Comparison of ENCODE assay signal across 12 mouse cellular contexts in the genomic region with DNA sequence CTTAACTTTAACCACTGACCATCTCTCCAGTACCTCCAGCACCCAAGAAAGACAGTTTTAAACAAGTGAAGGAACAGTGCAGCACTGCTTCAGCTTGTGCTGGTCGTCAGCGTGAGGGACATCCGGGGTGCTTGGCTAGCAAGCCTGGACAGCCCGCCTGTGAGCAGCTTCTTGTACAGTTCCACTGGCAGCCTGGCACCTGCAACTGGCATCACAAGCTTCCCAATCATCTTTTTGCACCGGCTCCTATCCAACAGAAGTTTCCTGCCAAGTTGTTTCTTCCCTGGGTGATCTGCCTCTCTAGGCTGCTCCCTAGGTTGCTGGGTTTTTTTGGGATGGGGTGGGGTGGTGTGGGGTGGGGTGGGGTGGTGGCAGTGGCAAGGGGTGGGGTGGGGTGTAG.
DNase-seq lines count a peak whose midpoint lies in the region; TF ChIP-seq lines count a peak whose summit lies in the region.
"Had no signal": no experiment of that assay in that cellular context is flagged by ENCODE, and none has a peak within 500 bp of the region (broad histone marks: within the 10 kb centered on the region; RNA-seq: fewer than 3 reads in every experiment).

No protein-coding gene starts in this region.

- TF ChIP-seq CTCF in layer of hippocampus, adult 2 months (conservative IDR thresholded peaks at IDR 0.05): no peak

- H3K27ac ChIP-seq in layer of hippocampus, adult 2 months: no peak overlapping the region
- H3K27ac ChIP-seq: kidney, embryonic 15.5 days; liver, embryonic 12.5 days had no signal

- peak; percentile 7 to 16 for DNase-seq in cerebellum, postnatal 25 days
- no peak for DNase-seq in cerebellum, adult 18-20 months
- peak; percentile 60 to 65 for DNase-seq in layer of hippocampus, postnatal 10 days (ENCODE audit: low spot score in 2 of 2)
- DNase-seq in layer of hippocampus, adult 2 months (ENCODE audit: low spot score in 2 of 2): no peak
- peak; percentile 6 for DNase-seq in 3134 (ENCODE audit: extremely low read depth, insufficient read length, low spot score)
- DNase-seq in heart, adult 9 months (ENCODE audit: low spot score in 2 of 2): peak; percentile 44 to 69
- no peak for DNase-seq in embryo, embryonic 11 days
- DNase-seq in T-cell, adult 2 months (ENCODE audit: low spot score): no peak
- DNase-seq: thymus, postnatal 25 days had no signal

- H3K4me3 ChIP-seq in layer of hippocampus, adult 2 months: no peak overlapping the region
- H3K4me3 ChIP-seq: kidney, embryonic 15.5 days; liver, embryonic 12.5 days; megakaryocyte, embryonic 14.5 days had no signal

Comparison
In these comparisons a context has a peak if more than half of its experiments do, and no peak if none do; other contexts are left out.
1. DNase-seq: peak in cerebellum, postnatal 25 days (2 of 2), layer of hippocampus, postnatal 10 days (2 of 2), 3134 (single experiment) and heart, adult 9 months (2 of 2); none in cerebellum, adult 18-20 months (0 of 2), layer of hippocampus, adult 2 months (0 of 2), embryo, embryonic 11 days (single experiment) and T-cell, adult 2 months (single experiment).